Mouse (Mus musculus) monocyte, adult 2 months (primary cell): ENCODE measurements around the gene Rab11fip3.

Experiments used
- DNase-seq, 2 experiments: peaks; one replicate each; pipeline ENCODE4 v3.0.0; 2022; ENCODE audit warnings: low spot score in 2 of 2, low read depth in 1 of 2

The Rab11fip3 gene

DNA sequence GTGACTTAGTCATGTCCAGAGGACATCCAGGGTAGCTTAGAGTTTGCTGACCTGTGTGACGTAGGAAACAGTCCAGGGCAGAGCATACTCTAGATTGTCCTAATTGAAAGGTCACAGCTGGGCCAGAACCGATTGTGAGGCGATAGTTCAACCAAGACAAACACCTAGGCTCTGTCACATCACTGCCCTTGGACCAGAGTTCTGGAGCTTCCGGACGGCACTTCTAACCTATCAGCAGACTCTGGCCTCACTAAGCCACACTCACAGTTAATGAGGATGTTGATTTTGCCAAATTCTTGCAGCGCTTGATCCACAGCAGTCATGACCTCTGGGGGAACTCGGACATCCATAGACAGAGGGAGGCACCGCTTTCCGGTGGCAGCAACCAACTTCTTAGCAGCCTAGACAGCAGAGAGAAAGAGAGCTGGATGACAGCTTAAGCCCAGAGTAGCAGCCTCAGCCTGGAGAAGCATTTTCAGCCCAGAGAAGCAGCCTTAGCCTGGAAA is 17.8 kb upstream of the Rab11fip3 start:
- no peak for DNase-seq

DNA sequence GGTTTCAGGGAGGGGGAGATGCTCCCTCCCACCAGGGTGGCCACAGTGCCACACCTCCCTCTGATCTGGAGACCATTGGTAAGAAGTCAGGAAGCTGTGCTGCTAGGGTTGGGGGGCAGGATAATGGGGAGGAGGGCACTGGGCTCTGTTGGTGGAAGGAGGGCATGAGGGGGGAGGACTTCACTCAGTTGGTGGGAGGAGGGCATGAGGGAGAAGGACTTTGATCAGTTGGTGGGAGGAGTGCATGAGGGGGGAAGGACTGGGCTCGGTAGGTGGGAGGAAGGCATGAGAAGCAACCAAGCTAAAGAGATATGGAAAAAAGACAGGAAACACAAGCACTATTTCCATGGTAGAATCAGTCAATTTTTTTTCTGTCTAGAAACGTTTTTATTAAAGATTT is 11.5 kb upstream of the Rab11fip3 start:
- DNase-seq: no peak

DNA sequence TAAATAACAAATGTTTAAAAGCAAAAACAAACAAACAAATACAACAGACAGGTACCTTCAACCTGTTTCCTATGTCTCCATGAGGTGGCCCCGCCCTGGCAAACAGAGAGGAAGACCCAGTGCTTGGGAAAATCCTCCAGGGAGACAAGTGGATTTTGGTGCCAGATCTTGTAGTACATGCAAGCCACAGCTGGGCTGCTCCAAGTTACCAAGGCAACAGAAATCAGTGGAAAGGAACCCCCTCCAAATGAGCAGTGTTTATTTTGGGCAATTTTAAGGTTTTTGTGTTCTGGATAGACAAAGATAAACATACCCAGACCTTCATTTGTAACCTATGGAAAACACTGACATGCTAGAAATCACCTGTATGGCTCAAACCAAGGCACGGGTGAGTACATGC is 9.5 kb upstream of the Rab11fip3 start:
- no peak for DNase-seq

DNA sequence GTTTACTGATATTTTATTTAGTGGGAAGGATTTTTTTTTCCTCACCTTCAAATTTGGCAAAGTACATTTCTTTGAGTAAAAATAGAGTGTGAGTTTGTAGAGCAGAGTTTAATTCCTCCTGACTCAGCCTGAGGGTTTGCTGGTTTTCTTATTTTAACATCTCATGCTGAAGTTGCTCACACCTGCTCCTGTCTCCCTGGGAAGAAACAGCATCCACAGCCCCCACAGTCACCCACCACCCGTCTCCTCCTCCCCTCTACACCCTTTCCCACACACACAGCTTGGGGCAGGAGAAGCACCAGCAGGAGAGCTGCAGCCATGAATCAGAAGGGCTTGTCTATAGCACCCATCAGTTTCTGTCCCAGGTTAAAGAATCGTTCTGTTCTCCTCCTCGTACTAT is 5.9 kb upstream of the Rab11fip3 start:
- no peak for DNase-seq

DNA sequence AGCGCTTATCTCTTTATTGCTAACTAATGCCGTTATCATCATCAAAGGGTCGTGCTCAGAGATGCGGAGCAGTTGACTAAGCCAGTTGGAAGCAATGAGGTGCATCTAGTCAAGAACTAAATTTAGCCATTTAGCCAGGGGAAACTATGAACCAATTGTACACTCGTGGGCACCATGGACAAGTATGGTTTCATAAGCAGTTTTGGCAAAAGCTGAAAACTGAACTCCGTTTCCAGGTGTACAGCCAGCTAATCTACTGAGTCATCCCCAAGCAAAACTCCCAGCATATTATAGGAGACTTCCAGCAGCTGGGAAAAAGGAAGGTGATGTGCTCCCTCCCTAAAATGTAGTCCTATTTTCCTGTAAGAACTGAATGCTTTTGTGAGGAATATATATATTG is 781 bp upstream of the Rab11fip3 start:
- no peak for DNase-seq

DNA sequence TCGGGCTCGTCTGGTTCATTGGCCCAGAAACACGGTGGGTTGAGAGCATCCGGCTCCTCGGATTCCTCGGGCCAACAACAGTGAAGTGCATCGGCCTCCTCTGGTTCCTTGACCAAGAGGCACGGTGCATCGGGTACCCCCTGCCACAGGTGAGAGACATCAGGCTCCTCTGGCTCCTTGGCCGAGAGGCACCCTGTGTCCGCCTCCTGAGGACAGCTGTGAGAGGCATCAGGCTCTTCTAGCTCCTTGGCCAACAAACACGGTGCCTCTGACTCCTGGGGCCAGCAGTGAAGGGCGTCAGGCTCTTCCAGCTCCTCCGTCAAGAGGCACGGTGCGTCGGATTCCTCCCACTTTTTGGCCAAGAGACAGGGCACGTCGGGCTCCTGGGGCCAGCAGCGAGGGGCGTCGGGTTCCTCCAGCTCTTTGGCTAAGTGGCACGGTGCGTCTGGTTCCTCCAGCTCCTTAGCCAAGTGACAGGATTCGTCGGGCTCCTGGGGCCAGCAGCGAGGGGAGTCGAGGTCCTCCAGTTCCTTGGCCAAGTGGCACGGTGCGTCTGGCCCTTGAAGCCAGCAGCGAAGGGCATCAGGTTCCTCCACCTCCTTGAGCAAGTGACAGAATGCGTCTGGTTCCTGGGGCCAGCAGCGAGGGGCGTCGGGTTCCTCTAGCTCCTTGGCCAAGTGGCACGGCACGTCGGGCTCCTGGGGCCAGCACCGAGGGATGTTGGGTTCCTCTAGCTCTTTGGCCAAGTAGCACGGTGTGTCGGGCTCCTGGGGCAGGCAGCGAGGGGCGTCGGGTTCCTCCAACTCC is 1.1 kb downstream of the Rab11fip3 start:
- no peak for DNase-seq

DNA sequence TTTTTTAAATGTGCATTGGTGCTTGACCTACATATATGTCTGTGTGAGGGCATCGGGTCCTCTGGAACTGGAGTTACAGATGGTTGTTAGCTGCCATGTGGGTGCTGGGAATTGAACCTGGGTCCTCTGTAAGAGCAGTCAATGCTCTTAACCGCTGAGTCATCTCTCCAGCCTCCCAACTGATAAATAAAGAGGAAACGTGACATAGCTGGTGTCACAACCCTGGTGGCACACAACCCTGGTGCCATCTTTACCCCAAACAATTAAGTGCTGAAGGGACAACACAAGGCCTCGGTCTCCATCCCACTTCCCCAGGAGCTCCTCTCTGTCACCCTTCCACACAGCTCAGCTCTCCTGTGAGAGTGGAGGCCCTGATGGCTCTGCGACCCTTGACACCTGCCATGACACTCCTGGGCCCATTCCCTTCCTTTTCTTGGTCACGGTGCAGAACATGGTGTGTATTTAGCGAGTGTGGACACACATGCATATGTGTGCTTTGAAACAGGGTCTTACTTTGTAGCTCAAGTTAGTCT is 2.8 kb downstream of the Rab11fip3 start:
- DNase-seq: no peak

DNA sequence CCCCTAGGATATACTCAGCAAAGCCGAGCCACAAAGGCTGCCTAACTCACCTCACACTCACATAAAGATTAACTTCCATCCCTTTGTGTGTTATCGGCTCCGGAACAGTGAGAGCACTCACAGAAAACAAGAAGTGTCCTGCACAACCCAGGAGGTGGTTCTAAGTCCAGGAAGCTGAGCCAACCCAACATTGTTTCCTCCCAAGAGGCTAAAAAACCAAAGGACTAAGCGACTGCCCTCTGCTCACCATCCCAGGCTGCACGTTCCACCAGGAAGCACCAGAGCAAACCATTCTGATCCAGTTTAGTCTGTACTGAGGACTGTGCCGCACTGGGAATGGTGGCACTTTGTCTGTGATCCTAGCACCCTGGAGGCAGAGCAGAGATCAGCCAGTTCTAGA is 4.4 kb downstream of the Rab11fip3 start:
- DNase-seq: no peak

DNA sequence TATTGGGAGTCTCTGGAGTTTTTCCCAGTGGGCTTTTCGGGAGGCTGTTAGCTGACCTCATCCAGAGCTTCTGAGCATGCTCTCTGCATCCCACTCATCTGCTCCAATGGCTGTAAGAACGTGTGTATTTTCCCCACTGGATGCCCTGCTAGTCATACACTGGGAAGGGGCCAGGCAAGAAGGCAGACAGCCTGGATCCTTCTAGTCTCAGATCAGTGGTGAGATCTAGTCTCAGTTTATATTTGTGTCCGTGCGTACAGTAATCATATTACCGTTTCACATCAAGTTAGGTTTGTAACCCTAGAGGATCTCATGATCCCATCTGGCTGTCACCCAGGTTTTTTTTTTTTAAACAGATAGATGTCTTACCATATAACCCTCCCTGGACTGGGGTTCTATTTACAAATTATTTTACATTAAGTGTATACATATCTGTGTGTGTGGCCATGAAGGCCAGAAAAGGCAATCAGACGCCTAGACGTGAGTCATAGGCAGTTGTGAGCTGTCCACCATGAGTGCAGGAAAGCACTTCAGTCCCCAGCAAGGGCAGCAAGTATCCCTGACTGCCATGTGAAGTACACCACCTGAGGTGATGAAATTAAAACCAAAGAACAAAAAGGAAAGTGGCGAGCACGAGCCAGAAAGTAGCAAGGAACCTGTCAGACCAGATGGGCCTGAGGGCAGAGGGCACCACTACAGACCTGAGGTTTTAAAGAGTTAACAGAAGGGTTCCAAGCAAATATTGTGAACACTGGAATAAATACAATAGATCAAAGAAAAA is 11.4 kb downstream of the Rab11fip3 start:
- no peak for DNase-seq

DNA sequence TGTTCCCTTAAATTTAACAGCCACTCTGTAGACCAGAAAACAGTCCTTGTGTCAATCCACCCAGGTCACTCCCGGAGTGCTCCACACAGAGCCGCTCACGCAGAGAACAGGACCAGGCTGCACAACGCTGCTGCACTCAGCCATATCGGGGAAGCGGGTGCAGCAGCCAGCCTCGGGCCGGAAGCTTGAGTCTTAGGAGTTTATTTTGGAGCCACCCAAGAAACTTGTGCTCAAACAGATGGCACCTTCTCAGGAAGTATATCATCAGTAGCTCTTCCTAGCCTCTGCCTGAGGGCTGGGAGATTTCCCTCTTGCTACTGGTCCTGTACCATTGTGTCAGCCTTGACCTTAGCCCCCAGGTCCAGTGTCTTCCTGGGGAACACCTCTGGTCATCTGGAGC is 12.1 kb downstream of the Rab11fip3 start:
- DNase-seq: no peak

DNA sequence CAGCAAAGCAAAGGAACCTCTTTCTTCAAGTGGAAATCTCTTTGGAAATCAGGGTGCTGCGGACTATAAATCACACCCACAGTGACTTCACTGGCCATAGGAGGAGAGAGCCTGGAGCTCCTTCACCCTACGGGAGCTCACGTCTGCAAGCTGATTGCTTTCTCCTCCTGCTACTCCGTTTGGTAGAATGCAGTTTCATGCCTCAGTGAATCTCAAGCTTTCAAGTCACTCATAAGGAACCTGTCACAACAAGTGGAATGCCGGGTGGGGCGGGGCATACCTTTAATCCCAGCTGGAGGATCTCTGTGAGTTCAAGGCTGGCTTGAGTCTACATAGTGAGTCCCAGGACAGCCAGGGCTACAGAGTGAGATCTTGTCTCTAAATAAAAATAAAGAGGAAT is 14.2 kb downstream of the Rab11fip3 start:
- DNase-seq: no peak

DNA sequence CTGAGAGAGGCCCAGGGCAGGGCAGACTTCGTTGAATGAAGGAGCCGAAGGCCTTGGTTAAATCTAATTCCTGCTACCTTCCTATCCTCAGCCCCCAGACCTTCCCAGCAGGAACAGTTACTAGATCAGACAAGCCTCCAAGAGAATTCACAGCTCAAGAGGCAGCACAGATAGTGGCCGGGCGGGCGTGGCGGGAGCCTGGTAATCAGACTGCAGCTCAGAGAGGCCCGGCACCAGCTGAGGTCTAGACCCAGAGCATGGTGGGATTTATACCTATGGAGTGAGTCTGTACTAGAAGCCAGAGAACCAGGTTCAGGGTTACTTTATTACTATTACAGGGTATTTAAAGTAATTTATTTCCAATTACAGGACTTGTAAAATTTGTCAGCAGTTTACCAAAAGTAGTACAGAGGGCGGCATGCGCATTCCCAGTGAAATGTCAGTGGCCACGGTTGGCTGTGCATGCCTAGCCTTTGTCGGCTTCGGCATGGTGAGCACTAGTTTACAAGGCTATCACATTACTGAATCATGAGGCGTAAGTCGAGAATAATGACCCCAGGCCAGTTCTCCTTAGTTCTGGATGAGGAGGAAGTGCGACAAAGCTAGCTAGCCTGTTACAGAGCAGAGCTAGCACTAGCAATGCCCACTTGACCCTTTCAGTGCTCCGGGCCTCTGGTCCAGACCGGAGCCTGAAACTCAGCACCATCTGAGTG is 15.1 kb downstream of the Rab11fip3 start:
- no peak for DNase-seq

DNA sequence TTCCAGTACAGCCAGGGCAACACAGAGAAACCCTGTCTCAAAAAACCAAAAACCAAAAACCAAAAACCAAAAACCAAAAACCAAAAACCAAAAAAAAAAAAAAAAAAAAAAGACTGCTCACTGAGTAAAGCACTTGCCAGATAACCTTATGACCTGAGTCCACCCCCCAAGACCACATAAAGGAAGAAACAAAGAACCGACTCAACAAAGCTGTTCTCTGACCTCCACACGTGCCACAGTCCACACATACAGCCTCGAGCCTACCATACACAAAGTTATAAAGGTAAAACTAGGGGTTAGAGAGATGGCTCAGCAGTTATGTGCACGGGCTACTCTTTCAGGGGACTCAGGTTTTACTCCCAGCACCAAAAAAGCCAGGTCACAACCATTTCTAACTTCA is 16.6 kb downstream of the Rab11fip3 start:
- DNase-seq: no peak

DNA sequence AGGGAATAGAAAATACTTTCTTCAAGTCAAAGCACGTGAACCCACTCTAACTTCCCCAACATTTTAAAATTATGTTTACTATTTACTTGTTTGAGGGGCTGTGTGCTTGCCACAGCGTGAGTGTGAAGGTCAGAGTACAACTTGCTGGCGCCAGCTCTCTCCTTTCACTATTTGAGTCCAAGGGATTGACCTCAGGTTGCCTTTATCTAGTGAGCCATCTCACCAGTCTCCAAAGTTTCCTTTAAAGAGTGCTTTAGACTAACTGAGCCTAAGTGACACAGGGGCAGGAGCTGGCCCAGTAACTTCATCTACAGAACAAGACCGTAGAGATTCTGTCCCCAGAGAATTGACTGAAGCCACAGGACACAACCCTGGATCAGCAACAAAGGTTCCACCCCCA is 17.3 kb downstream of the Rab11fip3 start:
- DNase-seq: no peak

DNA sequence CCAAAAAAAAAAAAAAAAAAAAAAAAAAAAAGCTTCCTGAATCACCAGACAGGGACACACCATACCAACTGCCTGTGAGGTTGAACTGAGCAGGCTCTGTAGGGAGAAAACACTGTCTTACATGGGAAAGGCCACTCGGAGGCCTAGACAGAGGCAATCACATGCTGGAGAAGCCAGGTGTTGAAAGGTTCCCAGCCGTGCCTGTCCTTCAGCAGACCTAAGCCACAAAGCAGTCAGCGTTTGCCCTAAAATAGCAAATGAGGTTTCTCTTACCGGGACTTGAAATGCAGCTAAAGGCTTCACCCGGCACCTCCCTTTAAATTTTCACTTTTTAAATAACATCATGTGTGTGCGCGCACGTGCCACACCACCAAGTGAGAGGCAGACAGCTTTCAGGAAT is 21.2 kb downstream of the Rab11fip3 start:
- DNase-seq: no peak

DNA sequence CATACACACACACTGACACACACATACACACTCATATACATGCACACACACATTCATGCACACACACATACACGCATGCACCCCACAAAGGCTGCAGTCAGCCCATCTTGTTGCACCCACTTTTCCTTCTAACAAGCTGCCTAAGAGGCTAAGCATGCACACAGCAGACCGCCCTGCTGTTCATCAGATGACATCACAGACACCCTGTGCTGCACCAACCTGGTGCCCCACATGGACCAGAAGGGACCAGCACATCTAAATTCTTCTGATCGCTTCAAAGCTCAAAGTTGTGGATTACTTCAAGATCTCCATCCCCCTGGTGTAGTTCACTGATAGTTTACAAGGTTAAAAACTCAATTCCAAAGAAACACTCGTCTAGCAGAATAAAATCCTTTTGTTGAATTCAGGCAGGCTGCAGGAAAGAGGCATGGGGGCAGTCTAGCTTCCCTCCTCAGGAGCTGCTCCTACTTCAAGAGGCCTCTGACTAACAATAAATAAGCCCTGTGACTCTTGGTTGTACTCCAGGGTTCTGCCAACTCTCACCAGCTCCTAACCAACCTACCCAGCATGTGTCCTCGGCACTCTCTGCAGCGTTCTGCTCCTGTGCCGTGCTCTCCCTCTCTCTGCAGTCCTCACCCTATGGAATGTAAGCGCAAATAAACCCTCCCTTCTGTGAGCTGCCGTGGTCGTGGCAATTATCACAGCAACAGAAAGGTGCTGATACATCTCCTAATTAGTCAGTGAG is 22.9 kb downstream of the Rab11fip3 start:
- DNase-seq: no peak

DNA sequence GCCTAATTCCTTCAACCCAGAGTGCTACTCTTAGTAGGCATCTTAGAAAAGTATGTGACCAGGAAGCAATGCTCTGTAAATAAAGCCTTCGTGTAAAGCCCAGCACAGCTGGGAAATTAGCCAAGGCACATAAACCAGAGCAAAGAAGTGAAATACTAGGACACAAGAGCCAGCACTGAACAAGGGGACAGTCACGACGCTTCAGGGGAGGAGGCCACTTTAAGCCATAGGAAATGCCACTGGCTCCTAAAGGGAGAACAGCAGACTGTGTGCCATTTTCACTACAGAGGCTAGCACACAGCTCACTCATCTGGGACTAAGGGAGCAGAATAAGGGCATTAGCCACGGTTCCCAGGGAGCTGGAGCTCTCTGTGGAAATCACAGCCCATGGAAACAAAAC is 24.1 kb downstream of the Rab11fip3 start:
- DNase-seq: no peak

DNA sequence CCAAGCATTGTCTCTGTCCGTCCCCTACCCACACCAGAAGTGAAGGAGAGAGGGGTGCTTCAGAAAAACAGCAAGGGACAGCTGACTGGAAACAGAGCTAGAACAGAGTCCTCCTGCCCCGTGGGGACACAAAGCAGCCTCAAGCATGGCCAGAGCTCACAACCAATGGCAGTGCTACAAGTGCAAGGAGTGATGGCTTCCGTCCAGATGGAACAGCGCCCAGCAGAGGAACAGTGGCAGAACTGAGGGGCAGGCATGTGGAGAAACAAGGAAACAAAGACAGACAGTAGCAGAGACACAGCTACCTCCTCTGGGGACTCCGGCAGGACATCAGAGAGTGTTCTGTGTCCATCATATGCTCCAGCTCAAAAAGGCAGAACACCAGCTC is 26.1 kb downstream of the Rab11fip3 start:
- DNase-seq: no peak

DNA sequence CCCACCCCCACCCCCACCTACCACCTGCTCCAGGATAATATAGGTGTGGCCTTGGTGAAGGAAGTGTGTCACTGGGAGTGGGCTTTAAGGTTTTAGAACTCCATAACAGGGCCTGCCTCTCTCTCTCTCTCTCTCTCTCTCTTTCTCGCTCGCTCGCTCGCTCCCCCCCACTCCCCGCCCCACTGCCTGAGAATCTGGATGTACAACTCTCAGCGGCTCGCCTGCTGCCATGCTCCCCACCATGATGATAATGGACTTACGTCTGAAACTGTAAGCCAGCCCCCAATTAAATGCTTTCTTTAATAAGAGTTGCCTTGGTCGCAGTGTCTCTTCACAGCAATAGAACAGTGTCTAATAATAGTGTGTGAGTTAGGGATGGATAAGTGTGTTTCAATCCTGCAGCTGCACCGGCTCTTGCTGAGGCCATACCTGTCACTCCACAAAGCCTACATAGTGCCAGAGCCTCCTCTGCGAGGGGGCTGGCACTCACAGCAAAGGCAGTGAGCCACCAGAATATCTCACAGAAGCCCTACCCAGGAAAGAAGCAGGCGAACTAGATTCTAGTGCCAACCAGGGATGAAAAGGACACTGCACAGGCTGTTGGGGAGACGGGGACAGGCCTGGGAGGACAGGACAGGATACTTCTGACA is 26.6 kb downstream of the Rab11fip3 start:
- DNase-seq: no peak

DNA sequence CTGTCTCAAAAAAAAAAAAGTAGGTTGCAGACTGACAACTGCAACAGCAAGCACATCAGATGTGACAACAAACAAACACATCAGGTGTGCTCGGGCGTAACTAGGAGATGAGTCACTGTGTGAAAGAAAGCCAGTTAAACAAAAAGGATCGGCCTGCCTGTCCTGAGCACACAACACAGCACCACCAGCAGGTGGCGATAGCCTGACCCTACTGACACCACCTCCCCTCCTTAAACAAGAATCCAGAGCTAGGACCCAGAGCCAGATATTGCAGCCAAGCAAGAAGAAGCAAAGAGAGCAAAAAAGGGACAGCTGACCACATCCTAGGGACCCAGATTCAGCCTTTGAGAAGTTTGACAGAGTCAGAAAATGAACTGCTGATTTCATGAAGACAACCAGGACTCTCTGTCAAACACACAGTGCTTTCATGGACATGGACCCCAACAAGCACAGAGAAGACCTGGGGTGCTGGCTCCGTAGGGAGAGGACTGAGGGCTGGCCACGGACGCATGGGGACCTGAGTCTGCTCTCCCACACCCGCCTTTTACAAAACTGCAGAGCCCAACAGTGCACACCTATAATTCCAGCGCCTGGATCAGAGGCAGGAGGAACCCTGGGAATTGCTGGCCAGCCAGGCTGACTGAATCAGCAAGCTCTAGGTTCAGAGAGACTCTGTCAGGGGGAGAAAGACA is 28.1 kb downstream of the Rab11fip3 start:
- DNase-seq: peak in 1 of 2 experiments; percentile 5
